Mouse (Mus musculus) forebrain, embryonic 16.5 days (tissue): ENCODE data around the gene Tlcd2. TPM values are rescaled to one million over a fixed set of nuclear protein-coding genes. Genes with fewer than 3 reads are reported as not detected.

Source experiments
- ATAC-seq: fragments of 200-750 bp; cut with Nextera tagmentation; 2 replicates; pipeline ENCODE4 v1.8.0; 2017; ENCODE audit warnings: mild to moderate bottlenecking, moderate library complexity
- H3K27ac ChIP-seq: fragments of 300-500 bp; sonication (generic); 2 replicates; pipeline ENCODE4 v1.5.1; 2014; ENCODE audit warnings: low read length, control low read depth
- H3K27me3 ChIP-seq: fragments of 300-500 bp; sonication (generic); replicated peaks from 2 replicates; pipeline ENCODE4 v1.6.1; 2014; ENCODE audit warnings: low read length; ENCODE audit not compliant: control insufficient read depth, insufficient read depth
- H3K36me3 ChIP-seq: fragments of 300-500 bp; sonication (generic); 2 replicates; pipeline ENCODE4 v1.6.1; 2014; ENCODE audit not compliant: control insufficient read depth, insufficient read depth
- H3K4me1 ChIP-seq: fragments of 300-500 bp; sonication (generic); replicated peaks from 2 replicates; pipeline ENCODE4 v1.6.1; 2014; ENCODE audit warnings: low read length; ENCODE audit not compliant: control insufficient read depth, insufficient read depth
- H3K4me2 ChIP-seq: fragments of 300-500 bp; sonication (generic); 2 replicates; pipeline ENCODE4 v1.6.1; 2014; ENCODE audit warnings: mild to moderate bottlenecking, low read length, control low read depth
- H3K4me3 ChIP-seq: fragments of 300-500 bp; sonication (generic); replicated peaks from 2 replicates; pipeline ENCODE4 v1.5.1; 2014; ENCODE audit warnings: mild to moderate bottlenecking, low read length, control low read depth
- H3K9ac ChIP-seq: fragments of 300-500 bp; sonication (generic); replicated peaks from 2 replicates; pipeline ENCODE4 v1.6.1; 2014; ENCODE audit warnings: low read depth, low read length, control low read depth
- H3K9me3 ChIP-seq: fragments of 300-500 bp; sonication (generic); 2 replicates; pipeline ENCODE4 v1.6.1; 2016; ENCODE audit warnings: low read length; ENCODE audit not compliant: control insufficient read depth
- WGBS: fragments of 180-500 bp; shearing (Covaris S2); extraction: QIAGEN DNeasy Blood & Tissue Kit; methylation state at CpG from one replicate; pipeline ENCODE4 v1.1.7; 2014; 5-methylcytosine and 5-hydroxymethylcytosine counted together
- microRNA counts: library from miRNA; unstranded; fragments of <30 nt; microRNA quantifications from one replicate; lab custom pipeline; 2016
- microRNA-seq: library from miRNA; unstranded; fragments of <30 nt; microRNA quantifications from one replicate; pipeline ENCODE4, GENCODE M21; 2017
- polyA plus RNA-seq: library from polyadenylated mRNA; unstranded; fragments of >200 nt; fragmentation: Nextera tagmentation; extraction: Ambion mirVana; gene quantifications from 2 replicates; pipeline ENCODE4 v1.2.1, GENCODE M21; 2015

The Tlcd2 gene
- polyA plus RNA-seq, 1 experiment from 2014 or later = 1.6 TPM

DNA sequence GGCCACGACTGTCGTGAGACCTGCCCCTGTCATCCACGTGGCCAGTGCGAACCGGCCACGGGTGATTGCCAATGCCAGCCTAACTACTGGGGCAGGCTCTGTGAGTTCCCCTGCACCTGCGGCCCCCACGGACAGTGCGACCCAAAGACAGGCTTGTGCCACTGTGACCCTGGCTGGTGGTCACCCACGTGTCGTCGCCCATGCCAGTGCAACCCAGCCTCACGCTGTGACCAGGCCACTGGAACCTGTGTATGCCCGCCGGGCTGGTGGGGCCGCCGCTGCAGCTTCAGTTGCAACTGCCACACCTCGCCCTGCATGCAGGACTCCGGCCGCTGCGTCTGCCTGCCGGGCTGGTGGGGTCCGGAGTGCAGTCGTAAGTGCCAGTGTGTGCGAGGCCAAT, 53.7 kb downstream of the Tlcd2 start:
- 93% methylated on average over 25 of the region's 25 CpGs for WGBS
- H3K9ac ChIP-seq = no peak overlapping the region
- no peak overlapping the region for H3K4me3 ChIP-seq
- peaks cover 6% of the 10 kb centered on the region for H3K4me1 ChIP-seq
- H3K27ac ChIP-seq = no peak overlapping the region
- H3K4me2 ChIP-seq = no peak overlapping the region
- ATAC-seq = no peak
- no peaks in the 10 kb centered on the region for H3K36me3 ChIP-seq
- no peaks in the 10 kb centered on the region for H3K27me3 ChIP-seq
- no peaks in the 10 kb centered on the region for H3K9me3 ChIP-seq

DNA sequence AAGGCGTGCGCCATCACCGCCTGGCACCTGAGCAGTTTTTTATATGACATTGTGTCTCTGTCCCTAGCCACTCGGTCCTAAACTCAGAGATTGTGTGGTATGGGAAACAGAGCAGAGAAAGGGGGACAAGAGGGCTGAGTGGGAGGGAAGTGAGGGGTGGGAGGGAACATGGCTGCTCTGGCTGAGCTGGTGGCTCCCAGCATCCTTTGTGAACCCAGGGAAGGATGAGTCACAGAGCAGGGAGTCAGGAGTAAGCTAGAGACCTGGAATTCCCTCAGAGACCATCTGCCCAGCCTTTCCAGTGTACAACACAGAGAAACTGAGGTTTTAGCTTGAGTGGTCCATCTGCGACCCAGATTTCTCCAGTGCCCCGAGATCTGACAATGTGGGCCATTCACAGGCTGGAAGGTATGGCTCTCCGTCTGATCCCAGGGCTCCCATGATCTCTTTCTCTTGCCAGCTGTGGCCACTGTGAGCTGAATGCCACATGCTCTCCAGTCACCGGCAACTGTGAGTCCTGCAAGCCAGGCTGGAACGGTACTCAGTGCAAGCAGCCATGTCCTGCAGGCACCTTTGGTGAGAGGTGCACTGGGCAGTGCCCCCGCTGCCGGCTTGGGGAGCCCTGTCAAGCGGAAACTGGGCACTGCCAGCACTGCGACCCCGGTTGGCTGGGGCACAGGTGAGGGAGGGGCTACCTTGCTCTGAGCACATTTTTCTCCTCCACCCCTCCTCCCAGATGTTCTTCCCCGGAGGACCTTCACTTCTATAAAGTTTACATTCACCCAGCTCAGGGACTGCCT, 58.5 kb downstream of the Tlcd2 start:
- no peak overlapping the region for H3K4me3 ChIP-seq
- no peak overlapping the region for H3K27ac ChIP-seq
- H3K9me3 ChIP-seq = no peaks in the 10 kb centered on the region
- no peaks in the 10 kb centered on the region for H3K4me1 ChIP-seq
- ATAC-seq = no peak
- no peaks in the 10 kb centered on the region for H3K36me3 ChIP-seq
- no peak overlapping the region for H3K9ac ChIP-seq
- no peak overlapping the region for H3K4me2 ChIP-seq
- H3K27me3 ChIP-seq = no peaks in the 10 kb centered on the region
- WGBS = 79% methylated on average over 15 of the region's 15 CpGs

MicroRNA genes within 50 kb of the gene (microRNA counts, 519-probe panel; counts per million panel counts)
- microRNA mmu-miR-22 (lab: Ali Mortazavi, UCI) = 3,746 counts per million, percentile 91 among the panel's probes with 10 or more counts

Small RNA genes within 50 kb of the gene (microRNA-seq; reads per million reads assigned to microRNA genes)
- 3,473 reads per million, percentile 88 among the genes with 10 or more reads in this experiment for gene Mir22

Other genes with a start within 250 kb of the Tlcd2 start
- 67.1 and 71.5 TPM in 2 replicates for gene Rpa1, start 113.4 kb upstream of the Tlcd2 start, polyA plus RNA-seq
- 15.0 and 19.0 TPM in 2 replicates for gene Smyd4, start 113.3 kb upstream of the Tlcd2 start, polyA plus RNA-seq
- 24.3 and 44.3 TPM in 2 replicates for gene Serpinf1, start 39.0 kb upstream of the Tlcd2 start, polyA plus RNA-seq
- gene Serpinf2, start 22.1 kb upstream of the Tlcd2 start, polyA plus RNA-seq = not detected in 2 replicates
- 9.2 and 10.0 TPM in 2 replicates for gene Wdr81, start 7.0 kb upstream of the Tlcd2 start, polyA plus RNA-seq
- gene Prpf8, start 25.1 kb downstream of the Tlcd2 start, polyA plus RNA-seq = 54.8 and 58.5 TPM in 2 replicates
- 1.2 and 1.3 TPM in 2 replicates for gene Rilp, start 48.4 kb downstream of the Tlcd2 start, polyA plus RNA-seq
- 3.6 and 4.2 TPM in 2 replicates for gene Scarf1, start 51.8 kb downstream of the Tlcd2 start, polyA plus RNA-seq
- 12.5 and 16.4 TPM in 2 replicates for gene Slc43a2, start 70.0 kb downstream of the Tlcd2 start, polyA plus RNA-seq
- gene Pitpna, start 126.4 kb downstream of the Tlcd2 start, polyA plus RNA-seq = 86.1 and 90.2 TPM in 2 replicates
- gene Inpp5k, start 169.3 kb downstream of the Tlcd2 start, polyA plus RNA-seq = 54.4 and 59.3 TPM in 2 replicates
- 11.3 and 11.9 TPM in 2 replicates for gene Myo1c, start 188.8 kb downstream of the Tlcd2 start, polyA plus RNA-seq
- 130 and 142 TPM in 2 replicates for gene Crk, start 217.5 kb downstream of the Tlcd2 start, polyA plus RNA-seq